Mouse (Mus musculus): ENCODE measurements at regions not wholly inside any gene's neighbourhood (a gene's known extent, or its start where the extent isn't known, plus 50 kb on each side); places are given as distances from the start of the nearest gene placed in this dataset.

GRCm38 (mm10) chr12:77799134-77799770 is 394.8 kb upstream of the Gm6657 start:
- 57% methylated on average over 12 of the region's 12 CpGs for WGBS
- Histone ChIP-seq H3K36me3 (ENCODE audit: control insufficient read depth, insufficient read depth) (no peaks in the 10 kb centered on the region), H3K4me3 (ENCODE audit: low read depth, low read length) (no peak overlapping the region), H3K4me1 (replicated peaks; ENCODE audit: control insufficient read depth, insufficient read depth, low read length) (no peaks in the 10 kb centered on the region), H3K9ac (ENCODE audit: low read depth, low read length) (no peak overlapping the region), H3K9me3 (ENCODE audit: control insufficient read depth) (no peaks in the 10 kb centered on the region), H3K27me3 (replicated peaks; ENCODE audit: control insufficient read depth, insufficient read depth, low read length) (no peaks in the 10 kb centered on the region), H3K27ac (ENCODE audit: low read depth, low read length) (no peak overlapping the region), H3K4me2 (replicated peaks; ENCODE audit: low read depth) (no peak overlapping the region)
- no peak for TF ChIP-seq CTCF (IDR thresholded peaks at IDR 0.05; ENCODE audit: low read depth)
- ATAC-seq = no peak

DNA sequence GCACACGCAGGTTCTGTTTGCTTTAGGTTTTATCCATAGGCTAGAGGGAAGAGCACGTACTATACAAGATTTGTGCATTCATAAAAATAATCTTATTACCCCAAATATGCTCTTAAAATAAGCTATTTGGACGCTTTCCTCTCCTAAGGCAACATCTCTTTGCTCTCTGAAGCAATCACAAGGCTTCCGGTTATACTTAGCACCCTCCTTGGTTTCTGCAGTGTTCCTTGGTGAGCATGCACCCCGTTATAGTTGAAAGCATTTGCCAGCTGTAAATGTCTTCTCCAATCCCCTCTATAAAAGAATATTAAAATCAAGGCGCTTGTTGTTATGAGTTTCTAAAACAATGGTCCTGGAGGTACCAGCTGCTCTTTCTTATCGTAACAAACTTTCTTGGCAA is 386.4 kb upstream of the Gm6657 start:
- Histone ChIP-seq H3K9ac (ENCODE audit: low read depth, low read length) (no peak overlapping the region), H3K9me3 (ENCODE audit: control insufficient read depth) (no peaks in the 10 kb centered on the region), H3K4me2 (replicated peaks; ENCODE audit: low read depth) (no peak overlapping the region), H3K27me3 (replicated peaks; ENCODE audit: control insufficient read depth, insufficient read depth, low read length) (no peaks in the 10 kb centered on the region), H3K4me1 (replicated peaks; ENCODE audit: control insufficient read depth, insufficient read depth, low read length) (no peaks in the 10 kb centered on the region), H3K27ac (ENCODE audit: low read depth, low read length) (no peak overlapping the region), H3K36me3 (ENCODE audit: control insufficient read depth, insufficient read depth) (no peaks in the 10 kb centered on the region), H3K4me3 (ENCODE audit: low read depth, low read length) (no peak overlapping the region)
- 78% methylated on average over 7 of the region's 7 CpGs for WGBS
- no peak for ATAC-seq
- TF ChIP-seq CTCF (IDR thresholded peaks at IDR 0.05; ENCODE audit: low read depth) = no peak

- ATAC-seq = no peak
- Histone ChIP-seq H3K9ac (ENCODE audit: low read depth, low read length) (no peak overlapping the region), H3K27ac (ENCODE audit: low read depth, low read length) (no peak overlapping the region), H3K4me2 (replicated peaks; ENCODE audit: low read depth) (no peak overlapping the region), H3K4me3 (ENCODE audit: low read depth, low read length) (no peak overlapping the region), H3K36me3 (ENCODE audit: control insufficient read depth, insufficient read depth) (no peaks in the 10 kb centered on the region), H3K4me1 (replicated peaks; ENCODE audit: control insufficient read depth, insufficient read depth, low read length) (no peaks in the 10 kb centered on the region), H3K9me3 (ENCODE audit: control insufficient read depth) (no peaks in the 10 kb centered on the region), H3K27me3 (replicated peaks; ENCODE audit: control insufficient read depth, insufficient read depth, low read length) (no peaks in the 10 kb centered on the region)
- WGBS = 62% methylated on average over 2 of the region's 2 CpGs
- peak; percentile 67 for TF ChIP-seq CTCF (IDR thresholded peaks at IDR 0.05; ENCODE audit: low read depth)
Measured at GRCm38 (mm10) chr12:77811276-77811675, 382.8 kb upstream of the Gm6657 start.

DNA sequence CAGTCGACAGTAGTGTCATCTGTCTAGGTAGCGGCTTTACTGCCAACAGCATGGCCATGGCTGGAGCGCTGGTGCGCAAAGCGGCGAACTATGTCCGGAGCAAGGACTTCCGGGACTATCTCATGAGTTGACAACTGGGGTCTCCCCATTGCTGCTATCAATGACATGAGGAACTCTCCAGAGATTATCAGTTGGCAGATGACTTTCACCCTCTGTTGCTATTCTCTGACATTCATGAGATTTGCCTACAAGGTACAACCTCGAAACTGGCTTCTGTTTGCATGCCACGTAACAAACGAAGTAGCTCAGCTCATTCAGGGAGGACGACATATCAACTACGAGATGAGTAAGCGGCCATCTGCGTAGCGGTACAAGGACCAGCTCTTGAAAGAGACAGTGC is 374.6 kb upstream of the Gm6657 start:
- no peak overlapping the region for H3K27ac ChIP-seq (ENCODE audit: low read depth, low read length)
- no peak overlapping the region for H3K9ac ChIP-seq (ENCODE audit: low read depth, low read length)
- H3K9me3 ChIP-seq (ENCODE audit: control insufficient read depth) = no peaks in the 10 kb centered on the region
- H3K4me2 ChIP-seq (replicated peaks; ENCODE audit: low read depth) = no peak overlapping the region
- H3K4me1 ChIP-seq (replicated peaks; ENCODE audit: control insufficient read depth, insufficient read depth, low read length) = no peaks in the 10 kb centered on the region
- no peak for ATAC-seq
- TF ChIP-seq CTCF (IDR thresholded peaks at IDR 0.05; ENCODE audit: low read depth) = no peak
- H3K27me3 ChIP-seq (replicated peaks; ENCODE audit: control insufficient read depth, insufficient read depth, low read length) = no peaks in the 10 kb centered on the region
- 92% methylated on average over 16 of the region's 16 CpGs for WGBS
- no peaks in the 10 kb centered on the region for H3K36me3 ChIP-seq (ENCODE audit: control insufficient read depth, insufficient read depth)
- H3K4me3 ChIP-seq (ENCODE audit: low read depth, low read length) = no peak overlapping the region

- Histone ChIP-seq H3K36me3 (ENCODE audit: control insufficient read depth, insufficient read depth) (no peaks in the 10 kb centered on the region), H3K27me3 (replicated peaks; ENCODE audit: control insufficient read depth, insufficient read depth, low read length) (no peaks in the 10 kb centered on the region), H3K9ac (ENCODE audit: low read depth, low read length) (no peak overlapping the region), H3K4me1 (replicated peaks; ENCODE audit: control insufficient read depth, insufficient read depth, low read length) (no peaks in the 10 kb centered on the region), H3K27ac (ENCODE audit: low read depth, low read length) (no peak overlapping the region), H3K4me3 (ENCODE audit: low read depth, low read length) (no peak overlapping the region), H3K4me2 (replicated peaks; ENCODE audit: low read depth) (no peak overlapping the region), H3K9me3 (ENCODE audit: control insufficient read depth) (no peaks in the 10 kb centered on the region)
- no peak for ATAC-seq
- WGBS = 41% methylated on average over 3 of the region's 3 CpGs
- TF ChIP-seq CTCF (IDR thresholded peaks at IDR 0.05; ENCODE audit: low read depth) = no peak
Measured at GRCm38 (mm10) chr12:77823381-77824030, 370.5 kb upstream of the Gm6657 start.

- WGBS = 95% methylated on average over 9 of the region's 9 CpGs
- Histone ChIP-seq H3K36me3 (ENCODE audit: control insufficient read depth, insufficient read depth) (no peaks in the 10 kb centered on the region), H3K9ac (ENCODE audit: low read depth, low read length) (no peak overlapping the region), H3K27me3 (replicated peaks; ENCODE audit: control insufficient read depth, insufficient read depth, low read length) (no peaks in the 10 kb centered on the region), H3K4me3 (ENCODE audit: low read depth, low read length) (no peak overlapping the region), H3K4me1 (replicated peaks; ENCODE audit: control insufficient read depth, insufficient read depth, low read length) (no peaks in the 10 kb centered on the region), H3K27ac (ENCODE audit: low read depth, low read length) (no peak overlapping the region), H3K4me2 (replicated peaks; ENCODE audit: low read depth) (no peak overlapping the region), H3K9me3 (ENCODE audit: control insufficient read depth) (no peaks in the 10 kb centered on the region)
- TF ChIP-seq CTCF (IDR thresholded peaks at IDR 0.05; ENCODE audit: low read depth) = no peak
- no peak for ATAC-seq
Measured at GRCm38 (mm10) chr12:77833411-77834169, 360.5 kb upstream of the Gm6657 start.
